Mouse (Mus musculus) ES-E14 (cell line): ENCODE results near the gene Zbtb20.

ENCODE experiments used
- CHD2 ChIP-seq: IDR thresholded peaks from 2 replicates; pipeline ENCODE4 v1.6.1; 2014; ENCODE audit warnings: mild to moderate bottlenecking, low read depth, low read length, inconsistent platforms
- HCFC1 ChIP-seq: IDR thresholded peaks from 2 replicates; pipeline ENCODE4 v1.6.1; 2012; ENCODE audit warnings: low read length, inconsistent platforms, borderline replicate concordance; ENCODE audit not compliant: insufficient read depth
- MAFK ChIP-seq: IDR thresholded peaks from 2 replicates; pipeline ENCODE4 v1.6.1; 2014; ENCODE audit warnings: mild to moderate bottlenecking, low read depth, low read length, inconsistent platforms; ENCODE audit not compliant: insufficient read depth
- ZC3H11A ChIP-seq: IDR thresholded peaks from 2 replicates; pipeline ENCODE4 v1.6.1; 2012; ENCODE audit warnings: low read depth, mild to moderate bottlenecking, inconsistent platforms, low read length, borderline replicate concordance
- ZNF384 ChIP-seq: IDR thresholded peaks from 2 replicates; pipeline ENCODE4 v1.6.1; 2012; ENCODE audit warnings: low read depth, low read length, inconsistent platforms

- TF ChIP-seq ZNF384 (no peak), ZC3H11A (no peak), MAFK (no peak), HCFC1 (no peak), CHD2 (no peak)
Observed at GRCm38 (mm10) chr16:43599707-43600106, 724.0 kb downstream of the Zbtb20 start.
